Mouse (Mus musculus) embryonic facial prominence, embryonic 13.5 days (tissue): Measurements from ENCODE around the gene Cul7. TPM values are rescaled to one million over a fixed set of nuclear protein-coding genes. Genes with fewer than 3 reads are reported as not detected.

Source experiments
- ATAC-seq: fragments of 200-750 bp; cut with Nextera tagmentation; 2 replicates; pipeline ENCODE4 v1.8.0; 2017; ENCODE audit warnings: low read depth; ENCODE audit not compliant: insufficient number of reproducible peaks, insufficient read depth, low FRiP score, low TSS enrichment
- H3K27ac ChIP-seq: fragments of 300-500 bp; sonication (generic); 2 replicates; pipeline ENCODE4 v1.5.1; 2015; ENCODE audit warnings: moderate library complexity, mild to moderate bottlenecking, inconsistent platforms
- H3K27me3 ChIP-seq: fragments of 300-500 bp; sonication (generic); 2 replicates; pipeline ENCODE4 v1.6.1; 2015; ENCODE audit warnings: mild to moderate bottlenecking, inconsistent platforms
- H3K36me3 ChIP-seq: fragments of 300-500 bp; sonication (generic); 2 replicates; pipeline ENCODE4 v1.6.1; 2015; ENCODE audit warnings: mild to moderate bottlenecking, inconsistent platforms
- H3K4me1 ChIP-seq: fragments of 300-500 bp; sonication (generic); 2 replicates; pipeline ENCODE4 v1.6.1; 2015; ENCODE audit warnings: inconsistent platforms
- H3K4me2 ChIP-seq: fragments of 300-500 bp; sonication (generic); 2 replicates; pipeline ENCODE4 v1.6.1; 2015; ENCODE audit warnings: moderate library complexity, mild to moderate bottlenecking, inconsistent platforms
- H3K4me3 ChIP-seq: fragments of 300-500 bp; sonication (generic); 2 replicates; pipeline ENCODE4 v1.5.1; 2015; ENCODE audit warnings: mild to moderate bottlenecking, inconsistent platforms
- H3K9ac ChIP-seq: fragments of 300-500 bp; sonication (generic); 2 replicates; pipeline ENCODE4 v1.6.1; 2015; ENCODE audit warnings: mild to moderate bottlenecking, inconsistent platforms
- H3K9me3 ChIP-seq: fragments of 300-500 bp; sonication (generic); 2 replicates; pipeline ENCODE4 v1.6.1; 2016; ENCODE audit warnings: inconsistent platforms
- WGBS: fragments of 180-500 bp; shearing (Covaris S2); methylation state at CpG from one replicate; pipeline ENCODE4 v1.1.7; 2015; ENCODE audit warnings: mixed read lengths; 5-methylcytosine and 5-hydroxymethylcytosine counted together
- polyA plus RNA-seq: library from polyadenylated mRNA; unstranded; fragments of >200 nt; fragmentation: Nextera tagmentation; extraction: Ambion mirVana; gene quantifications from 2 replicates; pipeline ENCODE4 v1.2.1, GENCODE M21; 2015

The Cul7 gene
- polyA plus RNA-seq, 1 experiment from 2014 or later, result 57.4 TPM

- Histone ChIP-seq H3K9me3 (no peaks in the 10 kb centered on the region), H3K4me2 (peak overlapping the region; percentile 55), H3K27ac (peak overlapping the region; percentile 99), H3K4me3 (peak overlapping the region; percentile 27), H3K4me1 (peaks cover 96% of the 10 kb centered on the region), H3K9ac (peak overlapping the region; percentile 66), H3K27me3 (no peaks in the 10 kb centered on the region), H3K36me3 (no peaks in the 10 kb centered on the region)
- ATAC-seq, result no peak
- WGBS, result 36% methylated on average over 12 of the region's 12 CpGs
Observed at GRCm38 (mm10) chr17:46617799-46618198, 32.3 kb upstream of the Cul7 start.

GRCm38 (mm10) chr17:46618394-46618768 lies 31.8 kb upstream of the Cul7 start:
- Histone ChIP-seq H3K9me3 (no peaks in the 10 kb centered on the region), H3K4me3 (peak overlapping the region; percentile 27), H3K4me2 (peak overlapping the region; percentile 55), H3K36me3 (no peaks in the 10 kb centered on the region), H3K9ac (peak overlapping the region; percentile 66), H3K27me3 (no peaks in the 10 kb centered on the region), H3K4me1 (peaks cover 96% of the 10 kb centered on the region), H3K27ac (peak overlapping the region; percentile 99)
- ATAC-seq, result 0 out of 2 replicates have a peak, but pooled peaks have one; percentile 33
- under 1% methylated on average over 6 of the region's 6 CpGs for WGBS

DNA sequence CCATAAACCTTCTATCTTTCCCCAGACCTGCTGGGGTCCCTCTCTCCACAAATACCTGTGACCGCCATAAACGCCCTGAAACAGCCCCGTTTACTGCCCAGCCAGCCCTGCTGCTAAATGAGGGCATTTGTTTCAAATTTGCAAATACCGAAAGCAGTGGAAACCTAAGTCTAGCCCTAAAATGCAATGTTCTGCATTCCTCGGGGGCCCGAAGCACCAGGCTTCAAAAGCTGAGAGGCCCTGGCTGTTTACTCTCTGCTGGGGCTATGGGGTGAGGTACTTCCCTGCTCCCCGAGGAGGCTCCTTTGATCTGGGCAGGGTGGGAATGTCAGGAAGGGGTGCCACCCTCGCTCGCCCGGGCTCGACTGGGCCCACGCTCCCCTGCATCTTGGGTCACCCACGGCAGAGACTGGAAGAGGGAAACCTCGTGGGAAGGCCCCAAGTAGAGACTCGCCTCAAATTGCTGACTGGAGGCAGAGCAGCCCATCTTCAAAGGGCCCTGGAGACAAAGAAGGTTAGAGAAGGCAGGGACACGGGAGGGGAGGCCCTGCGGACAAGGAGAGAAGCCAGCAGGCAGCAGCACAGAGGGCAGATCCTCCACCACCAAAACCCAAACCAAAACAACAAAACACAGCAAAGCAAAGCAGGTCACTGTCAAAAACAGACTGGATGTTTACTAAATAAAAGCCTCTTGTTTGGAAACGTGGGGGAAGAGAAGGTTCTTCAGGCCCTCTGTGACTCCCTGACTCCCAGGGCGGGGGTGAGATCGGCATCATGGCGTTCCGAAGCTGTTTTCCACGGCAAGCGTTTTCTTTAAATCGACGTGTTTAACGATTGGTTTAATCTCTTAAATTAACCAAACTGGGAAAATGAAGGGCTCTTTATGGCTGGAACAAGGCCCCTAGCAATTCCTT lies 31.1 kb upstream of the Cul7 start:
- no peaks in the 10 kb centered on the region for H3K36me3 ChIP-seq
- no peaks in the 10 kb centered on the region for H3K27me3 ChIP-seq
- H3K9me3 ChIP-seq, result no peaks in the 10 kb centered on the region
- peaks cover 96% of the 10 kb centered on the region for H3K4me1 ChIP-seq
- peak overlapping the region; percentile 66 for H3K9ac ChIP-seq
- 0 out of 2 replicates have a peak, but pooled peaks have one; percentile 43 for ATAC-seq
- peak overlapping the region; percentile 27 for H3K4me3 ChIP-seq
- peak overlapping the region; percentile 99 for H3K27ac ChIP-seq
- WGBS, result 4% methylated on average over 27 of the region's 27 CpGs
- peak overlapping the region; percentile 55 for H3K4me2 ChIP-seq

- peak overlapping the region; percentile 99 for H3K27ac ChIP-seq
- no peaks in the 10 kb centered on the region for H3K27me3 ChIP-seq
- no peaks in the 10 kb centered on the region for H3K9me3 ChIP-seq
- H3K4me2 ChIP-seq, result peak overlapping the region; percentile 55
- 15% methylated on average over 16 of the region's 16 CpGs for WGBS
- H3K36me3 ChIP-seq, result no peaks in the 10 kb centered on the region
- peak overlapping the region; percentile 27 for H3K4me3 ChIP-seq
- H3K9ac ChIP-seq, result peak overlapping the region; percentile 66
- no peak for ATAC-seq
- H3K4me1 ChIP-seq, result peaks cover 96% of the 10 kb centered on the region
Observed at GRCm38 (mm10) chr17:46619683-46620357, 30.3 kb upstream of the Cul7 start.

GRCm38 (mm10) chr17:46621324-46621723 lies 28.8 kb upstream of the Cul7 start:
- 48% methylated on average over 15 of the region's 15 CpGs for WGBS
- no peak overlapping the region for H3K4me3 ChIP-seq
- no peaks in the 10 kb centered on the region for H3K9me3 ChIP-seq
- H3K4me2 ChIP-seq, result peak overlapping the region; percentile 55
- H3K27ac ChIP-seq, result peak overlapping the region; percentile 99
- peaks cover 97% of the 10 kb centered on the region for H3K4me1 ChIP-seq
- no peaks in the 10 kb centered on the region for H3K27me3 ChIP-seq
- H3K36me3 ChIP-seq, result no peaks in the 10 kb centered on the region
- H3K9ac ChIP-seq, result peak overlapping the region; percentile 46; the same call in 1 of the 2 replicates
- ATAC-seq, result no peak

GRCm38 (mm10) chr17:46622269-46622668 lies 27.9 kb upstream of the Cul7 start:
- Histone ChIP-seq H3K4me3 (no peak overlapping the region), H3K9me3 (no peaks in the 10 kb centered on the region), H3K4me2 (peak overlapping the region; percentile 55), H3K36me3 (no peaks in the 10 kb centered on the region), H3K27me3 (no peaks in the 10 kb centered on the region), H3K4me1 (peaks cover 99% of the 10 kb centered on the region), H3K9ac (0 out of 2 replicates have a peak overlapping the region, but pooled peaks have one; percentile 37), H3K27ac (peak overlapping the region; percentile 99)
- WGBS, result 69% methylated on average over 11 of the region's 11 CpGs
- ATAC-seq, result no peak

DNA sequence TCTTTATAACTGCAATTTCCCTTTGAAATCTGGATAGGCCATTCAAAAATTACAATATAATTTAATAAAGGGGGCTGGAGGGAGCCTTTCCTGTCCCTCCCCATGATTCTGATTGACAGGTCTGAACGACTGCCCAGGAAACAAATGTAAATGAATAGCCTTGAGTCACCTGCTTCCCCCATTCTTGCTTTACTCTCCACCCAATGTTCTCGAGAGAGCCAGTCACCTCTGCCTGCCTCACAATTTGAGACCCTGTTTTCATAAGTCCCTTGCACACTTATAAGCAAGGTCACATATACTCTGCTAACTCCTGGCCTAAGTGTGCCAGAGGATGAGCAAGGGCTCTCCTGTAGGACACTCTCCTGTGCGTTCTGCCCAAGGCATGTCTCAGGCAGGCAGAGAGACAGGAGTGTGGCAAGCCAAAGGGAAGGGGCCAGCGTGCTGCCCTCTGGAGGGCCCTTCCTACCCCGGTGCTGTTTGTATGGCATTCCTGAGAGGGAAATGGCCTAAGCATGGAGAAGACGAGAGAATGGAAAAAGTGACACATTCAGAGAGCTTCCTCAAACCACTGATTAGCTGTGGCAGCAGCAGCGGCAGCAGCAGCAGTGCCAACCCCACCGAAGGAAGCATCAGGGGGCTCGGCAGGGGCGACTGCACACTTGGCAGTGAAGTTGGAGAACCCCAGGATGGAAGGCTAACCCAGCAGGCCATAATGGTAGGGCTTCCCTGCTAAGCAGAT lies 26.1 kb upstream of the Cul7 start:
- Histone ChIP-seq H3K36me3 (no peaks in the 10 kb centered on the region), H3K9ac (peak overlapping the region; percentile 65), H3K4me2 (peak overlapping the region; percentile 80), H3K9me3 (no peaks in the 10 kb centered on the region), H3K4me3 (peak overlapping the region; percentile 29), H3K4me1 (peaks cover 90% of the 10 kb centered on the region), H3K27me3 (no peaks in the 10 kb centered on the region), H3K27ac (peak overlapping the region; percentile 99)
- 15% methylated on average over 10 of the region's 10 CpGs for WGBS
- no peak for ATAC-seq

DNA sequence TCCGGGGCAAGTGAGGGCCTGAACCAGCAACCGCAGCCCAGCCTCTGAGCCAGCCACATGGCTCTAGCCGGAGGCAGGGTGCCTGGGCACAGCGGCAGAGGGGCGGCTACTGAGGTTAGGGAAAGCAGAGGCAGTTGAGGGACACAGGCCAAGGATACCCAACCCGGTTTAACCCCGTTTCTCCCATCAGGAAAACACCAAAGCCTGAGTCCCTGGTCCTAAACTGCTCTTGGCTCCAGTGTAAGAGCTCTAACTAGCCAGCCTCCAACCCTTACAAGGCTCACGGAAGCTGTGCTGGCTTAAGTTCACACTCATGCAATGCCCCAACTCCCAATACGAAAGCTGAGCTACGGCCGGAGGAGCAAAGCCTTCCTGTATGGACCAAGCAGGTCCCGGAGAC lies 25.5 kb upstream of the Cul7 start:
- WGBS, result 50% methylated on average over 12 of the region's 12 CpGs
- Histone ChIP-seq H3K4me2 (peak overlapping the region; percentile 80), H3K27me3 (no peaks in the 10 kb centered on the region), H3K4me1 (peaks cover 85% of the 10 kb centered on the region), H3K9ac (peak overlapping the region; percentile 65), H3K27ac (peak overlapping the region; percentile 99), H3K9me3 (no peaks in the 10 kb centered on the region), H3K4me3 (peak overlapping the region; percentile 29), H3K36me3 (no peaks in the 10 kb centered on the region)
- no peak for ATAC-seq

GRCm38 (mm10) chr17:46627409-46627808 lies 22.7 kb upstream of the Cul7 start:
- Histone ChIP-seq H3K27ac (peak overlapping the region; percentile 97), H3K4me1 (peaks cover 80% of the 10 kb centered on the region)
- WGBS, result 43% methylated on average over 6 of the region's 6 CpGs

DNA sequence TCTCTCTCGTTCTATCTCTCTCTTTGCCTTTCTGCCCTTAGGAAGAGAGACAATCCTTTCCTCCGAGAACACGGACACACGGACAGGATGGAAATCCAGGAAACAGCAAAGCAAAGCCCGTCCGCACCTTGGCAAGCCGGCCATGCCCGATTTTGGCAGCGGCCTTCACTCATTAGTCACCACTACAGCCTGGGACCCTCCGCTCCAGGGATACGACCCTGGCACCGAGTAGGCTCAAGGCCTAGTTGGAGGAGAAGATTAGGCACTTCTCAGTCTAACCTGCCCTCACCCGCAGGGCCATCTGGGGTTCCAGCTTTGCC lies 21.7 kb upstream of the Cul7 start:
- H3K4me3 ChIP-seq, result peak overlapping the region; percentile 98
- no peaks in the 10 kb centered on the region for H3K27me3 ChIP-seq
- H3K27ac ChIP-seq, result peak overlapping the region; percentile 97
- peak overlapping the region; percentile 99 for H3K9ac ChIP-seq
- no peaks in the 10 kb centered on the region for H3K9me3 ChIP-seq
- H3K4me2 ChIP-seq, result peak overlapping the region; percentile 80
- WGBS, result under 1% methylated on average over 13 of the region's 13 CpGs
- H3K36me3 ChIP-seq, result peaks cover 17% of the 10 kb centered on the region
- ATAC-seq, result no peak
- peaks cover 70% of the 10 kb centered on the region for H3K4me1 ChIP-seq

More at GRCm38 (mm10) chr17:46627409-46627808, 22.7 kb upstream of the Cul7 start:
- Histone ChIP-seq H3K4me3 (peak overlapping the region; percentile 98), H3K9me3 (no peaks in the 10 kb centered on the region), H3K4me2 (peak overlapping the region; percentile 80), H3K36me3 (peaks cover 11% of the 10 kb centered on the region), H3K9ac (peak overlapping the region; percentile 99), H3K27me3 (no peaks in the 10 kb centered on the region)
- no peak for ATAC-seq
